Mouse (Mus musculus) cerebellum, adult 2 months (tissue): ENCODE measurements around the gene Cmss1.

Source experiments
- CTCF ChIP-seq: fragments of 200-500 bp; IDR thresholded peaks from 2 replicates; pipeline ENCODE4 v1.5.1; 2011; ENCODE audit warnings: low read depth, mild to moderate bottlenecking, control low read depth, low read length, moderate library complexity, borderline replicate concordance; ENCODE audit not compliant: insufficient read depth
- POLR2A ChIP-seq: fragments of 200-500 bp; IDR thresholded peaks from 2 replicates; pipeline ENCODE4 v1.6.1; 2011; ENCODE audit warnings: low read length, control low read depth, borderline replicate concordance; ENCODE audit not compliant: insufficient read depth

DNA sequence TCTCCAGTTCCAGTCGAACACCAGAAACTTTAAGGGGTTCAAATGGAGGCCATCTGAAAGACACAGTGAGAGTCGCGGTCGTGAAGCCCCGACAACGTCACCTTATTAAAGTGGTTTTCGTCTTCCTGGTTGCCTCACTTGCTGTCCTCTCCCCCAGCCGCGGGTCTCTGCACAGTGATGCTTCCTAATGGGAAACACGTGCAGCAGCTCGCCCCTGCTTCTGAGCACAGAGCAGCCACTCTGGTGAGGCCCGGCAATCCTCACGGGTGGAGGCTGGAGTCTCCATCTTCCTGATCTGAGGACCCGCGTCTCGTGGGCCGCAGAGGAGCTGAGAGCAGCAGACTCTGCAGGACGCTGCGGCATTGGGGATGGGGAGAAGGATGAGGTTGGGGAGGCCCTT lies 302.9 kb downstream of the Cmss1 start:
- TF ChIP-seq POLR2A (no peak), CTCF (no peak)
